Mouse (Mus musculus) olfactory bulb, adult 2 months (tissue): ENCODE measurements around the gene Ldb3.

Experiments
- CTCF ChIP-seq: fragments of 200-500 bp; IDR thresholded peaks from 2 replicates; pipeline ENCODE4 v1.5.1; 2012; ENCODE audit warnings: low read depth, mild to moderate bottlenecking, low read length, moderate library complexity; ENCODE audit not compliant: insufficient read depth
- POLR2A ChIP-seq: fragments of 200-500 bp; IDR thresholded peaks from 2 replicates; pipeline ENCODE4 v1.6.1; 2012; ENCODE audit warnings: mild to moderate bottlenecking, low read depth, low read length, moderate library complexity; ENCODE audit not compliant: insufficient read depth

DNA sequence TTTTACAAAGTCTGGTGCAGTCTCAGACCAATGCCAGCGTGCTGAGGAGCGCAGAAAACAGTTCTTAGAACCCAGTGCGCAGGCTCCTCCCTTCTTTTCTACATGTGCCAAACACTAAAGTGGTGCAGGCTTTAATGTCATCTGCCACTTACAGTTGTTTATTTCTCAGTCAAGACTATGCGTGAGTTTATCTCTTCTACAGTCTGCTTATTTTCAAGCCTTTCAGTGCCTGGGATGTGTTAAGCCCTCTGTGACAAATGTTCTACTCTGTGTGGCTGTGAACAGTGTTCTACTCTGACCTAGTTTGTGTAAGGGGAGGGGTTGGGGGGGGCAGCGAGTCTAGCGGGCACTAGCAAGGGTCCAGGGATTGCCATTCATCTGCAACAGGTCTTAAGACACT, 25.0 kb upstream of the Ldb3 start:
- no peak for TF ChIP-seq POLR2A
- no peak for TF ChIP-seq CTCF
